Mouse (Mus musculus) 3T3-L1 (cell line): Measurements from ENCODE around the gene Smim6.

ENCODE experiments used
- DNase-seq: peaks from one replicate; pipeline ENCODE4 v3.0.0-alpha.2; 2015; ENCODE audit warnings: low read depth, low spot score

The Smim6 gene

GRCm38 (mm10) chr11:115933747-115934110, 21.9 kb downstream of the Smim6 start:
- DNase-seq, result no peak

- DNase-seq, result peak; percentile 87
Measured at GRCm38 (mm10) chr11:115939690-115940329, 28.0 kb downstream of the Smim6 start.

- no peak for DNase-seq
Measured at GRCm38 (mm10) chr11:115941980-115942379, 30.2 kb downstream of the Smim6 start.

GRCm38 (mm10) chr11:115945247-115945646, 33.4 kb downstream of the Smim6 start:
- DNase-seq, result no peak

DNA sequence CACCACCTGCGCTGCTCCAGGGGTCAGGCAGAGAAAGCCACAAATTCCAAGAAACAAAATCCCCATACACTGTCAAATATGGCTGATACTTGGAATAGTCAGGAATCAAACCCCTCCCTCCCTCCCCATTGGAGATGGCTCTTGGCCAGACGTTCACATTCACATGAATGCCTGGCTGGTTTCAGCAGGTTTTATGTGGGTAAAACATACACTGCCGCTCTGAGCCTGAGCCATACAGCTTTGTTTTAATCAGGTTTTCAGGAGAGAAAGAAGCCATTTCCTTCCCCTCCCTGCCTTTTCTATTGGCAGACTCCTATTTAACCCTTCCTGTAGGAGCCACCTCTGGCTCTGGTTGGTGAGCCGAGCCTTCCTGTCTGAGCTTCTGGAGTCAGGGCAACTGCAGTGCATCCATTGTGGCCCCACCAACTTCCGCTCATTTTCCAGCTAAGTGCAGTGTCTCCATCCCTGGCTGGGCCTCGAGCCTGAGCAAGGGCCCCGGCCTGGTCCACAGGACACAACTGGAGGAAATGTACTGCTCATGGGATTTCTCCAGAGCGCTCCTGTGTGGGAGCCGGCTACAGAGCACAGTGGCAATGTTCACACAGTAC, 34.5 kb downstream of the Smim6 start:
- no peak for DNase-seq

- peak; percentile 74 for DNase-seq
Measured at GRCm38 (mm10) chr11:115948316-115948715, 36.5 kb downstream of the Smim6 start.

- no peak for DNase-seq
Measured at GRCm38 (mm10) chr11:115950719-115951118, 38.9 kb downstream of the Smim6 start.

- peak; percentile 89 for DNase-seq
Measured at GRCm38 (mm10) chr11:115954712-115955111, 42.9 kb downstream of the Smim6 start.

GRCm38 (mm10) chr11:115955195-115955858, 43.5 kb downstream of the Smim6 start:
- DNase-seq, result peak; percentile 83

DNA sequence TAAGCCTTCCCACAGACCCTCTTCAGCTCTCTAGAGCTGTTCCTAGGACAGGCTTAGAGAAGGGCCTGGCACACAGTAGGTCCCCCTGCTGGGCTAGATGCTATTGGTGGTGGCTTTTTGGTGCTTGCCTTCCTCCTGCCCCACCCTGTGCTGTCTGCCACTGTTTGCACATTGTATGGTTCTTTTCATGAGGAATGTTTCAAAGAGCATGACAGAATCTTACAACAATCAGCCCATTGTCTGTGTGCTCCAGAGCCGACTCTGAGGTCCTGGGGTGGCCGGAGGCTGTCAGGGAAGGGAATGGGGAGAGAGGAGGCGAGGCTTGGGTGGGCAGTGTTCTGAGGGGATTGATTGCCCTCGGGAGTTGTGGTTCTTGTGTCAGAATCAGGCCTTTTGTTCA, 44.6 kb downstream of the Smim6 start:
- DNase-seq, result peak; percentile 84

GRCm38 (mm10) chr11:115957971-115958370, 46.2 kb downstream of the Smim6 start:
- DNase-seq, result peak; percentile 89

GRCm38 (mm10) chr11:115959018-115959417, 47.2 kb downstream of the Smim6 start:
- no peak for DNase-seq

GRCm38 (mm10) chr11:115962651-115963412, 51.0 kb downstream of the Smim6 start:
- no peak for DNase-seq
